Mouse (Mus musculus): Measurements from ENCODE around the gene Il6st. TPM values are rescaled to one million over a fixed set of nuclear protein-coding genes. Genes with fewer than 3 reads are reported as not detected.

Il6st gene
- polyA plus RNA-seq, 1 experiment from 2014 or later, result 20.7 TPM

- ATAC-seq (ENCODE audit: low FRiP score, low TSS enrichment), result no peak
- Histone ChIP-seq H3K9ac (replicated peaks; ENCODE audit: low read length) (no peak overlapping the region), H3K27ac (replicated peaks; ENCODE audit: low read depth, low read length) (no peak overlapping the region), H3K4me3 (replicated peaks; ENCODE audit: low read depth, low read length) (no peak overlapping the region), H3K4me2 (ENCODE audit: low read length) (no peak overlapping the region), H3K36me3 (ENCODE audit: control insufficient read depth, insufficient read depth, low read length) (peaks cover 35% of the 10 kb centered on the region), H3K27me3 (ENCODE audit: control insufficient read depth, insufficient read depth, low read length) (no peaks in the 10 kb centered on the region), H3K4me1 (ENCODE audit: control insufficient read depth, insufficient read depth, low read length) (no peaks in the 10 kb centered on the region), H3K9me3 (ENCODE audit: control insufficient read depth, low read length) (no peaks in the 10 kb centered on the region)
- 88% methylated on average over 7 of the region's 7 CpGs for WGBS
- DNase-seq, result no peak
Observed at GRCm38 (mm10) chr13:112483015-112483414, 19.1 kb downstream of the Il6st start.

GRCm38 (mm10) chr13:112486236-112486635, 22.4 kb downstream of the Il6st start:
- DNase-seq, result no peak
- WGBS, result 97% methylated on average over 5 of the region's 5 CpGs
- no peak overlapping the region for H3K9ac ChIP-seq (replicated peaks; ENCODE audit: low read length)
- H3K4me1 ChIP-seq (ENCODE audit: control insufficient read depth, insufficient read depth, low read length), result no peaks in the 10 kb centered on the region
- H3K4me3 ChIP-seq (replicated peaks; ENCODE audit: low read depth, low read length), result no peak overlapping the region
- peaks cover 38% of the 10 kb centered on the region for H3K36me3 ChIP-seq (ENCODE audit: control insufficient read depth, insufficient read depth, low read length)
- H3K27ac ChIP-seq (replicated peaks; ENCODE audit: low read depth, low read length), result no peak overlapping the region
- H3K27me3 ChIP-seq (ENCODE audit: control insufficient read depth, insufficient read depth, low read length), result no peaks in the 10 kb centered on the region
- no peak for ATAC-seq (ENCODE audit: low FRiP score, low TSS enrichment)
- H3K4me2 ChIP-seq (ENCODE audit: low read length), result no peak overlapping the region
- no peaks in the 10 kb centered on the region for H3K9me3 ChIP-seq (ENCODE audit: control insufficient read depth, low read length)

GRCm38 (mm10) chr13:112486676-112487075, 22.8 kb downstream of the Il6st start:
- 96% methylated on average over 5 of the region's 5 CpGs for WGBS
- H3K9me3 ChIP-seq (ENCODE audit: control insufficient read depth, low read length), result no peaks in the 10 kb centered on the region
- ATAC-seq (ENCODE audit: low FRiP score, low TSS enrichment), result no peak

GRCm38 (mm10) chr13:112490036-112490435, 26.2 kb downstream of the Il6st start:
- ATAC-seq (ENCODE audit: low FRiP score, low TSS enrichment), result no peak
- Histone ChIP-seq H3K4me1 (ENCODE audit: control insufficient read depth, insufficient read depth, low read length) (no peaks in the 10 kb centered on the region), H3K27ac (replicated peaks; ENCODE audit: low read depth, low read length) (no peak overlapping the region), H3K27me3 (ENCODE audit: control insufficient read depth, insufficient read depth, low read length) (no peaks in the 10 kb centered on the region), H3K36me3 (ENCODE audit: control insufficient read depth, insufficient read depth, low read length) (peaks cover 22% of the 10 kb centered on the region), H3K9me3 (ENCODE audit: control insufficient read depth, low read length) (no peaks in the 10 kb centered on the region), H3K4me2 (ENCODE audit: low read length) (no peak overlapping the region), H3K4me3 (replicated peaks; ENCODE audit: low read depth, low read length) (no peak overlapping the region), H3K9ac (replicated peaks; ENCODE audit: low read length) (no peak overlapping the region)
- WGBS, result 96% methylated on average over 3 of the region's 3 CpGs
- DNase-seq, result no peak

More at GRCm38 (mm10) chr13:112486676-112487075, 22.8 kb downstream of the Il6st start:
- Histone ChIP-seq H3K4me1 (ENCODE audit: control insufficient read depth, insufficient read depth, low read length) (no peaks in the 10 kb centered on the region), H3K27me3 (ENCODE audit: control insufficient read depth, insufficient read depth, low read length) (no peaks in the 10 kb centered on the region), H3K27ac (replicated peaks; ENCODE audit: low read depth, low read length) (no peak overlapping the region), H3K4me3 (replicated peaks; ENCODE audit: low read depth, low read length) (no peak overlapping the region), H3K36me3 (ENCODE audit: control insufficient read depth, insufficient read depth, low read length) (peaks cover 35% of the 10 kb centered on the region), H3K4me2 (ENCODE audit: low read length) (no peak overlapping the region), H3K9ac (replicated peaks; ENCODE audit: low read length) (no peak overlapping the region)
- no peak for DNase-seq

- ATAC-seq (ENCODE audit: low FRiP score, low TSS enrichment) (no peak), DNase-seq (no peak)
- H3K27ac ChIP-seq (replicated peaks; ENCODE audit: low read depth, low read length), result no peak overlapping the region
- no peak overlapping the region for H3K4me2 ChIP-seq (ENCODE audit: low read length)
- no peak overlapping the region for H3K9ac ChIP-seq (replicated peaks; ENCODE audit: low read length)
- no peaks in the 10 kb centered on the region for H3K4me1 ChIP-seq (ENCODE audit: control insufficient read depth, insufficient read depth, low read length)
- peaks cover 20% of the 10 kb centered on the region for H3K36me3 ChIP-seq (ENCODE audit: control insufficient read depth, insufficient read depth, low read length)
- WGBS, result 93% methylated on average over 14 of the region's 14 CpGs
- H3K27me3 ChIP-seq (ENCODE audit: control insufficient read depth, insufficient read depth, low read length), result no peaks in the 10 kb centered on the region
- no peak overlapping the region for H3K4me3 ChIP-seq (replicated peaks; ENCODE audit: low read depth, low read length)
- no peaks in the 10 kb centered on the region for H3K9me3 ChIP-seq (ENCODE audit: control insufficient read depth, low read length)
Observed at GRCm38 (mm10) chr13:112491636-112492284, 27.9 kb downstream of the Il6st start.

- DNase-seq (no peak), ATAC-seq (ENCODE audit: low FRiP score, low TSS enrichment) (no peak)
- H3K27ac ChIP-seq (replicated peaks; ENCODE audit: low read depth, low read length), result no peak overlapping the region
- peaks cover 22% of the 10 kb centered on the region for H3K36me3 ChIP-seq (ENCODE audit: control insufficient read depth, insufficient read depth, low read length)
- no peak overlapping the region for H3K4me2 ChIP-seq (ENCODE audit: low read length)
- 98% methylated on average over 1 of the region's 1 CpGs for WGBS
- H3K9me3 ChIP-seq (ENCODE audit: control insufficient read depth, low read length), result no peaks in the 10 kb centered on the region
- no peaks in the 10 kb centered on the region for H3K4me1 ChIP-seq (ENCODE audit: control insufficient read depth, insufficient read depth, low read length)
- no peak overlapping the region for H3K9ac ChIP-seq (replicated peaks; ENCODE audit: low read length)
- no peaks in the 10 kb centered on the region for H3K27me3 ChIP-seq (ENCODE audit: control insufficient read depth, insufficient read depth, low read length)
- H3K4me3 ChIP-seq (replicated peaks; ENCODE audit: low read depth, low read length), result no peak overlapping the region
Observed at GRCm38 (mm10) chr13:112492285-112492678, 28.4 kb downstream of the Il6st start.

- Histone ChIP-seq H3K27ac (replicated peaks; ENCODE audit: low read depth, low read length) (no peak overlapping the region), H3K36me3 (ENCODE audit: control insufficient read depth, insufficient read depth, low read length) (peaks cover 35% of the 10 kb centered on the region), H3K9ac (replicated peaks; ENCODE audit: low read length) (no peak overlapping the region), H3K4me3 (replicated peaks; ENCODE audit: low read depth, low read length) (no peak overlapping the region), H3K4me1 (ENCODE audit: control insufficient read depth, insufficient read depth, low read length) (no peaks in the 10 kb centered on the region), H3K9me3 (ENCODE audit: control insufficient read depth, low read length) (no peaks in the 10 kb centered on the region), H3K27me3 (ENCODE audit: control insufficient read depth, insufficient read depth, low read length) (no peaks in the 10 kb centered on the region), H3K4me2 (ENCODE audit: low read length) (no peak overlapping the region)
- ATAC-seq (ENCODE audit: low FRiP score, low TSS enrichment) (no peak), DNase-seq (no peak)
- 96% methylated on average over 12 of the region's 12 CpGs for WGBS
Observed at GRCm38 (mm10) chr13:112494590-112494989, 30.7 kb downstream of the Il6st start.

GRCm38 (mm10) chr13:112500027-112500426, 36.2 kb downstream of the Il6st start:
- H3K4me3 ChIP-seq (replicated peaks; ENCODE audit: low read depth, low read length), result no peak overlapping the region
- H3K9me3 ChIP-seq (ENCODE audit: control insufficient read depth, low read length), result no peaks in the 10 kb centered on the region
- WGBS, result 96% methylated on average over 4 of the region's 4 CpGs
- H3K4me2 ChIP-seq (ENCODE audit: low read length), result no peak overlapping the region
- no peak overlapping the region for H3K27ac ChIP-seq (replicated peaks; ENCODE audit: low read depth, low read length)
- DNase-seq (no peak), ATAC-seq (ENCODE audit: low FRiP score, low TSS enrichment) (no peak)
- H3K4me1 ChIP-seq (ENCODE audit: control insufficient read depth, insufficient read depth, low read length), result no peaks in the 10 kb centered on the region
- H3K27me3 ChIP-seq (ENCODE audit: control insufficient read depth, insufficient read depth, low read length), result no peaks in the 10 kb centered on the region
- H3K36me3 ChIP-seq (ENCODE audit: control insufficient read depth, insufficient read depth, low read length), result peaks cover 67% of the 10 kb centered on the region
- no peak overlapping the region for H3K9ac ChIP-seq (replicated peaks; ENCODE audit: low read length)

- ATAC-seq (ENCODE audit: low FRiP score, low TSS enrichment) (no peak), DNase-seq (no peak)
- H3K27ac ChIP-seq (replicated peaks; ENCODE audit: low read depth, low read length), result no peak overlapping the region
- H3K9ac ChIP-seq (replicated peaks; ENCODE audit: low read length), result no peak overlapping the region
- 92% methylated on average over 9 of the region's 9 CpGs for WGBS
- H3K4me1 ChIP-seq (ENCODE audit: control insufficient read depth, insufficient read depth, low read length), result no peaks in the 10 kb centered on the region
- no peaks in the 10 kb centered on the region for H3K9me3 ChIP-seq (ENCODE audit: control insufficient read depth, low read length)
- no peak overlapping the region for H3K4me2 ChIP-seq (ENCODE audit: low read length)
- H3K36me3 ChIP-seq (ENCODE audit: control insufficient read depth, insufficient read depth, low read length), result peaks cover 67% of the 10 kb centered on the region
- no peaks in the 10 kb centered on the region for H3K27me3 ChIP-seq (ENCODE audit: control insufficient read depth, insufficient read depth, low read length)
- no peak overlapping the region for H3K4me3 ChIP-seq (replicated peaks; ENCODE audit: low read depth, low read length)
Observed at GRCm38 (mm10) chr13:112500466-112500865, 36.6 kb downstream of the Il6st start.
